Mouse (Mus musculus) inflammation-experienced regulatory T-cells, adult 6 months (primary cell): ENCODE results near the gene Gja5. TPM values are rescaled to one million over a fixed set of nuclear protein-coding genes. Genes with fewer than 3 reads are reported as not detected.

ENCODE experiments used
- ATAC-seq: one replicate; pipeline ENCODE4 v1.8.0; 2017
- polyA plus RNA-seq, 3 experiments: library from polyadenylated mRNA; unstranded; fragments of 100-300 nt; shearing (Covaris generic); gene quantifications; one replicate each; pipeline ENCODE4 v1.2.1; 2017

Gene Gja5
- under 1 TPM in 1 of 3 experiments, not detected in 2; 0.20 TPM for polyA plus RNA-seq

GRCm38 (mm10) chr3:96904393-96904792, at the start of gene Gja5:
TSS of gene Gja5 (plus strand) at chr3:96904693.
- ATAC-seq = no peak

DNA sequence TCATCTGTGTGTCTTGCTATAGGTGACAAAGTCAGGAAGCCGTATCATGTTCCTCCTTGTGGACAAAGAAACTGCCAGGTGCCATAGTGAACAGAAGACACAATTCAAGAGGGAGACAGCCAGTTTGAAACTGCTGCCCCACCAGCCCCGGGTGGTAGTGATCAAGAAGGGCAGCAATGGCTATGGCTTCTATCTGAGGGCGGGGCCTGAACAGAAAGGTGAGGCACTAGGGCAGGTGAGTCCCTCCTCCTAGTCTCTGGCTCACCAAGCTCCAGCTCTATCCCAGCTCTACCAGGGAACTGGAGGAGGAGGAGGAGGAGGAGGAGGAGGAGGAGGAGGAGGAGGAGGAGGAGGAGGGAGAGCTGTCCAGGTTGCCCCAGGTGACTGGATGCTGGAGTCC, 48.7 kb upstream of the Gja5 start:
- no peak for ATAC-seq

GRCm38 (mm10) chr3:96860498-96860897, 44.0 kb upstream of the Gja5 start:
- no peak for ATAC-seq

GRCm38 (mm10) chr3:96867863-96868262, 36.6 kb upstream of the Gja5 start:
- no peak for ATAC-seq

GRCm38 (mm10) chr3:96868566-96868965, 35.9 kb upstream of the Gja5 start:
- no peak for ATAC-seq

- no peak for ATAC-seq
Observed at GRCm38 (mm10) chr3:96869091-96869490, 35.4 kb upstream of the Gja5 start.

DNA sequence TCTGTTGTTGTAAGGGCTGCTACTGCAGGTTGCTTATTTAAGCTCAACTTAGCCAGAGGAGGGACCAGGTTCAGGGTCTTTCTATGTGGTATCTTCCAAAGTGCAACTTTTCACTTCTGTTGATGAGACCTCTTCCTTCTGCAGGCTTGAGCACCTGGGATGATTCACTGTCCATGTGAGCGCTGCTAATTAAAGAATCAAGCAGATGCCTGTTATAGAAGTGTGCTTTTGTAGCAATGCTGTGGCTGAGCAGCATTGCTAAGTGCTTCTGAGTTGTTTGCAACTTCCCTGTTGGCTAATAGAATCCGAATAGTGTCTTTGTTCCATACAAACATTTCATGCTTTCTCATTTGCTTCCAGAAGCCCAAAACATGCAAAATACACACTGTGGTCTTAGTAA, 34.2 kb upstream of the Gja5 start:
- ATAC-seq = no peak

DNA sequence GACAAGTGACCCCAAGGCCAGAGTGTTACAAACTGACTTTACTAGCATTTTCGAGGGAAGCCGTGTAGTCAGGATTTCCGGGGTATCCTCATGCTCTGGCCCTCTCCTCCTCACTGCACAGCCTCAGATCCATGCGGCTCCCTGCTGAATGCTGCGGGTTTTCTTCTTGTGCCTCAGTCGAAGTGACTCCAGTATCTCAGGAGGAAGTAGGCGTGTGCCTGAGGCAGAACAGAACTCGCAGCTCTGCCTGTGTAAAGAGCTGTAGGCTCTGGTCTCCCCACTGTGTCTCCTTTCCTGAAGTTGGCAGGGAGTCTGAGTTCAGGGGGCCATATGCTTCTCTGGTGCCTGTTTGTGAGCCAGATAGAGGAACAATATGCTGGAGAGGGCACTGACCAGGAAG, 33.4 kb upstream of the Gja5 start:
- ATAC-seq = no peak

DNA sequence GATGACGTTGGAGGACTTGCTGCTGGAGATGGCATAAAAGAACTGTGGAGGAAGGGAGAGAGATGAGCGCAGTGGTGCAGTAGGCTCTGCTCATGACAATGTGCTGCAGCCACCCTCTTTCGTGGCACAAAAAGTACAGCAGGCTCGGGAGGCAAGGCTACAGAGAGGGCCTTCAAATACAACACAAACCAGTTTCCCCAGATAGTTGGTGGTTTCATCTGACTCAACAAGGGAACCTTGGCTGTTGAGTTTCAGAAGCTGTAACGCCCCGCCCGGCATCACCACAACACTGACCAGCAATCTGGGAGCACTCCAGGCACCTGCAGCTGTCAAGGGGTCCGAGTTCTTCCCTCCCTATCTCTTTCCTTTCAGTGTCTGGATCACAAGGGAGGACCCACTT, 32.0 kb upstream of the Gja5 start:
- ATAC-seq = no peak

- no peak for ATAC-seq
Observed at GRCm38 (mm10) chr3:96874808-96875571, 29.5 kb upstream of the Gja5 start.

GRCm38 (mm10) chr3:96879536-96879935, 25.0 kb upstream of the Gja5 start:
- no peak for ATAC-seq

DNA sequence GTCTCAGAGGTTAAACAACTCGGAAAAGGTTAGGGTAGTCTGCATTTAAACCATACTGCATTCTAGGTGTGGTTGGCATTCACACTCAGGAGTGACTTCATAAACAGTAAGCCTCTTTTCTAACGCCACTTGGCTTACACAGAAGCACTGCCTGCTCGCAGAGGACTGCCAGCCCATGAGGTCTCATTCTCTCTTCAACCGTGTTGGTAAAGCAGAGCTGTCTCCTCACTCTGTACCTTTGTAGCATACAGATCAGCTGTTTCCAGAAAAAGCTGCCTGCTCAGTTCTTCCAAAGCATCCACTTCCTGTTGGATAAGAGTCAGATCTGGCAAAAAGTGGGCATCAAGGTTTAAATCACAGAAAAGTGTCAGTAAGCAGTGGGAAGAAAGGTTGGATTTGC, 24.1 kb upstream of the Gja5 start:
- ATAC-seq = no peak

DNA sequence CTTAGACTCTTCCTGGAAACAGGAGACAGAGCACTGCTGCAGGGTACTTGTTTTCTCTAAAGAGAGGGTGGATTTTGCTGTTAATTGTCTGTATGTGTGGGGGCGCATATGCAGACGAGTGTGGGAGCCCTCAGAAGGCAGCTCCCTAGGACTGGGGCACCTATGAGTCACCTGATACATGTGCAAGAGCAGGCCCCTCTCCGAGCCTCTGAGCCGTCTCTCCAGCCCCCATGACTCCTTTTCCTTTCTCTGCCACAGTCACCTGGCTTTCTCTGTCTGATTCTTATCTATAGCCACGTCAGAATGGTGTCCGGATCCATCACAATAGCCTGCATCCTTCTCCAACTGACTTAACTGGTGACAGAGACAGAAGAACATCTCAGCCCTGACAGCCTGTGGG, 22.9 kb upstream of the Gja5 start:
- ATAC-seq = peak; percentile 59

- peak; percentile 53 for ATAC-seq
Observed at GRCm38 (mm10) chr3:96882061-96882849, 22.2 kb upstream of the Gja5 start.

GRCm38 (mm10) chr3:96883690-96884089, 20.8 kb upstream of the Gja5 start:
- ATAC-seq = peak; percentile 11

GRCm38 (mm10) chr3:96902336-96902999, 2.0 kb upstream of the Gja5 start:
- ATAC-seq = no peak

- peak; percentile 95 for ATAC-seq
Observed at GRCm38 (mm10) chr3:96904851-96905541, 503 bp downstream of the Gja5 start, which contains the start of gene Gpr89. TSS of gene Gpr89 (minus strand) at chr3:96905346.

DNA sequence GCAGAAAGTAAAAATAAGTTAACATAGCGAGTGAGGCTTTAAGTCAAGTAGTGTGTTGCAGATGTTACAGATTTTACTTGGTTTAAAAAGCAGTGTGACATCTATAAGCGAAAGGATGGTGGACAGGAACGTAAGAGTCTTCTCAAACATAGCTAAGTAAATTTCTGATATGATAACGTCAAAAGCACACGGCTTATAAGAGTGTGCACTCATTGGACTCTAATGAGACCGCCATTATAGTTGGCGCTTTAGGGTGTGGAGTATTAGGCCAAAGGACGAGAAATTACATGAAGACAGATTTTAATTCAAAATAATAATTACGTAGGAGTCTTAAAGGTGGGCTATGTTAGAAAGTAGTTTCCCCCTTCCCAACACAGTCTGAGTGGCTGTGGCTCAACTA, 1.1 kb downstream of the Gja5 start:
- ATAC-seq = no peak

DNA sequence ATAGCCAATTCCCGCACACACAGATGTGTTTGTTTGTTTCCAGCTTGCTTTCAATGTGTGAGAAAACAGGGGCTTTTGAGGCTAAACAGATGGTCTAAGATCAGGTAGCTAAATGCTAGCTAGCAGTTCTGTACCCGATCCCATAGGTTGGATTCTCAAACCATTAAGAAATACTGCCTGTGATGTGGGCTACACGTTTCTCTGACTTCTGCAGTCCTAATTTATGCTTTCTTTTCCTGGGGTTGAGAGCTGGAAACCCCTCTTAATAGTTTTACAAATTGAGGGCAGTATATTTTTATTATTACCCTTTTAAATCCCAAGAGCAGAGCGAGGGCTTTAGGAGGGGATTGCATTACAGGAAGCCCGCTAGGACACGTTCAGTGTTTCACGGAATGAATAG, 16.5 kb downstream of the Gja5 start:
- ATAC-seq = no peak

DNA sequence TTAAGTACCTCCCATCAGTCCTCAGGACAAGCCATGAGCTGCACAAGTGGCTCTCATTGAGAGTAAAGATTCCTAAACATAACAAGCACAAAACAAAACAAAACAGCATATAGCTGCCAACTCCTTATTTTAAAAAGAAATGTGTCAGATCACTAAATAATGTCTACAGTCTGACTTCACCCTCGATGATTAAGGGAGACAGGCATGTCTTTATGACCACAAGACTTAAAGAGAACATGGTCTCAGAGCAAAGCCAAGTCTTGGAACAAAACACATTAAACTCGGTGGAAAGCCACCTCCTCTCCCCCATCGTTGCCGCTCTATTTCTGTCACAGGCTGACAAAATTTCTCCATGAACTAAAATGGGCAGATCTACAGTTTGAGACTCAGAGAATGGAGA, 20.1 kb downstream of the Gja5 start:
- no peak for ATAC-seq

DNA sequence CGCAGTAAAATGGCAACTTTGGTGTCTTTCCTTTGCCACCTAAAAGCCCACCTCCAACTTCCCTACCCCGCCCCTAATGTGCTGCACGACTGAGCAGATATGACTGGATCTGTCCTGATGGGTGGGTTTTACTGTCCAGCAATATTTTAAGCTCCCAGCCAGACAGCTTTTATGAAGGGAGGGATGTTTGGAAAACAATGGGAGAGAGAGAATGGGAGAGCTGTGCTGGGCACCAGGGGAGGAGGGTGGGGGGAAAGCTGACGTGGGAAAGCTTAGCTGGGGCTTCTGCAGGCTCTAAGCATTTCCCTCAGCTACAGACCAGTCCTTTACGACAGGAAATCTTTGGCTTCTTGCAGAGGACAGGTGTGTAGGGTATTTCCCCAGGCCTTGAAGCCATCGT, 21.4 kb downstream of the Gja5 start, which contains the start of gene Gja8:
Gene Gja8 (minus strand): TSS at position 101 of the 400 bp plus-strand sequence.
- ATAC-seq = no peak

DNA sequence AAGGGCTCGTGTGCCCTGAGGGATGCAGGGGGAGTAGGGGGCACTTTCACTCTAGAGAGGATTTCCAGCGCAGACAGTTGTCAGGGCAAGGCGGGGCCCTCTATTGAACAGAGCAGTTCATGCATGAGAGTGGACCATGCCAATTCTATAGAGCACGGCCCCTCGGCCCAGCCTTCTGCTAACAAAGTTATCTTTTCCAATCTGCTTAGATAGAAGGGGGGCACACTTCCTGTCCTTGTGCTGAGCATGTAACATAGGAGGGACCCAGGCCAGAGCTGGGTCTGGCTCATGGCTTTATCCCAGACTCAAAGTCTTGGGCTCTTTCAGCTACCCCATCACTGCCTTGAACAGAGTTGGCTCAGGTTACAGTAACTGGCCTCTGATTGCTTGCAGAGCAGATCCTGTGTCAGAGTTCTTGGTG, 26.8 kb downstream of the Gja5 start:
- no peak for ATAC-seq

- peak; percentile 67 for ATAC-seq
Observed at GRCm38 (mm10) chr3:96936241-96936640, 31.7 kb downstream of the Gja5 start.
